Mouse (Mus musculus) bone marrow, adult 2 months (tissue): ENCODE results near the gene Nudt16.
"Not testable (repeated sequence)": the region's sequence is repeated elsewhere in the genome, so short reads cannot be mapped to it uniquely, and the experiment has no call there.

Experiments
- CTCF ChIP-seq: fragments of 200-500 bp; IDR thresholded peaks from 2 replicates; pipeline ENCODE4 v1.5.1; 2011; ENCODE audit warnings: low read length, control low read depth; ENCODE audit not compliant: control insufficient read depth, insufficient read depth
- POLR2A ChIP-seq: fragments of 200-500 bp; IDR thresholded peaks from 2 replicates; pipeline ENCODE4 v1.6.1; 2011; ENCODE audit warnings: low read depth, mild to moderate bottlenecking, control low read depth, low read length, borderline replicate concordance; ENCODE audit not compliant: control insufficient read depth

DNA sequence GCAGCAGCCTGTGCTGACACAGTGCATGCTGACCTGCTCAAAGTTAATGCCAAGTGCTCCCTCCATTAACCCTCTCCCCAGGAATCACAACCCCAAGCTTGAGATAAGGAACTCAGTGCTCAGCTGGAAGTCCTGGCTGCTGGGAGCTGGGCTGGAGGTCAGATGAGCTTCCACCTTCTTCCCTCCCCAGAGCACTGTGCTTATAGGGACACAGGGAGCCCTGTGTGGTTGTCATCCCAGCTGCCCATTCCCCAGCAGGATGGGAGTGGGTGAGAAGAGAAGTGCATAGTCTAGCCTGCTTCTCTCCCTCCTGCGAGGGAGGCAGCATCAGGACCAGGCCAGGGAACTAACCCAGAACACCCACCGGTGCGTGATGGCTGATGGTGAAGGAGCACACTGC is 6.4 kb downstream of the Nudt16 start:
- TF ChIP-seq CTCF, POLR2A: not testable (repeated sequence)
